Mouse (Mus musculus) heart, adult 9 months (tissue): ENCODE measurements around the gene Phlpp1.
A peak's percentile ranks its signal among the peaks of the same experiment; 100 is the strongest.

ENCODE experiments used
- DNase-seq, 2 experiments: peaks; one replicate each; pipeline ENCODE4 v3.0.0; 2022; ENCODE audit warnings: low spot score in 2 of 2

Gene Phlpp1

GRCm38 (mm10) chr1:106193487-106193886 lies 21.9 kb downstream of the Phlpp1 start:
- DNase-seq: no peak

- DNase-seq: no peak
Measured at GRCm38 (mm10) chr1:106194263-106194662, 22.7 kb downstream of the Phlpp1 start.

GRCm38 (mm10) chr1:106197991-106198390 lies 26.4 kb downstream of the Phlpp1 start:
- no peak for DNase-seq

GRCm38 (mm10) chr1:106199109-106199508 lies 27.6 kb downstream of the Phlpp1 start:
- DNase-seq: no peak

GRCm38 (mm10) chr1:106199686-106200085 lies 28.1 kb downstream of the Phlpp1 start:
- DNase-seq: peak; percentile 79 to 81

- no peak for DNase-seq
Measured at GRCm38 (mm10) chr1:106201025-106201424, 29.5 kb downstream of the Phlpp1 start.

GRCm38 (mm10) chr1:106201929-106202328 lies 30.4 kb downstream of the Phlpp1 start:
- DNase-seq: no peak

- no peak for DNase-seq
Measured at GRCm38 (mm10) chr1:106203942-106204341, 32.4 kb downstream of the Phlpp1 start.

GRCm38 (mm10) chr1:106204350-106204749 lies 32.8 kb downstream of the Phlpp1 start:
- DNase-seq: peak; percentile 58 to 63

- no peak for DNase-seq
Measured at GRCm38 (mm10) chr1:106208581-106208980, 37.0 kb downstream of the Phlpp1 start.

- DNase-seq: no peak
Measured at GRCm38 (mm10) chr1:106210461-106210860, 38.9 kb downstream of the Phlpp1 start.

- no peak for DNase-seq
Measured at GRCm38 (mm10) chr1:106211146-106211545, 39.6 kb downstream of the Phlpp1 start.

- DNase-seq: peak in 1 of 2 experiments; percentile 25
Measured at GRCm38 (mm10) chr1:106220431-106220830, 48.9 kb downstream of the Phlpp1 start.

GRCm38 (mm10) chr1:106221371-106221770 lies 49.8 kb downstream of the Phlpp1 start:
- no peak for DNase-seq

- DNase-seq: no peak
Measured at GRCm38 (mm10) chr1:106221964-106222363, 50.4 kb downstream of the Phlpp1 start.

- no peak for DNase-seq
Measured at GRCm38 (mm10) chr1:106226613-106227012, 55.1 kb downstream of the Phlpp1 start.

GRCm38 (mm10) chr1:106230313-106230712 lies 58.8 kb downstream of the Phlpp1 start:
- DNase-seq: no peak

- DNase-seq: no peak
Measured at GRCm38 (mm10) chr1:106231345-106231744, 59.8 kb downstream of the Phlpp1 start.

- DNase-seq: peak; percentile 61 to 67
Measured at GRCm38 (mm10) chr1:106231805-106232459, 60.4 kb downstream of the Phlpp1 start.

- no peak for DNase-seq
Measured at GRCm38 (mm10) chr1:106232460-106232850, 60.9 kb downstream of the Phlpp1 start.

GRCm38 (mm10) chr1:106236986-106237385 lies 65.4 kb downstream of the Phlpp1 start:
- DNase-seq: no peak

- no peak for DNase-seq
Measured at GRCm38 (mm10) chr1:106240116-106240685, 68.6 kb downstream of the Phlpp1 start.

- no peak for DNase-seq
Measured at GRCm38 (mm10) chr1:106241059-106241458, 69.5 kb downstream of the Phlpp1 start.

GRCm38 (mm10) chr1:106242129-106242528 lies 70.6 kb downstream of the Phlpp1 start:
- DNase-seq: peak; percentile 45 to 48
